Mouse (Mus musculus): ENCODE results near the gene Insl3. TPM values are rescaled to one million over a fixed set of nuclear protein-coding genes. Genes with fewer than 3 reads are reported as not detected.
A peak's percentile ranks its signal among the peaks of the same experiment; 100 is the strongest.
"Not testable (repeated sequence)": the region's sequence is repeated elsewhere in the genome, so short reads cannot be mapped to it uniquely, and the experiment has no call there.

Insl3 gene
- total RNA-seq, 2 experiments from 2014 or later = 2.3 to 2.4 TPM

GRCm38 (mm10) chr8:71709134-71709799 is 20.3 kb downstream of the Insl3 start:
- no peak for DNase-seq (ENCODE audit: low spot score in 2 of 2)

DNA sequence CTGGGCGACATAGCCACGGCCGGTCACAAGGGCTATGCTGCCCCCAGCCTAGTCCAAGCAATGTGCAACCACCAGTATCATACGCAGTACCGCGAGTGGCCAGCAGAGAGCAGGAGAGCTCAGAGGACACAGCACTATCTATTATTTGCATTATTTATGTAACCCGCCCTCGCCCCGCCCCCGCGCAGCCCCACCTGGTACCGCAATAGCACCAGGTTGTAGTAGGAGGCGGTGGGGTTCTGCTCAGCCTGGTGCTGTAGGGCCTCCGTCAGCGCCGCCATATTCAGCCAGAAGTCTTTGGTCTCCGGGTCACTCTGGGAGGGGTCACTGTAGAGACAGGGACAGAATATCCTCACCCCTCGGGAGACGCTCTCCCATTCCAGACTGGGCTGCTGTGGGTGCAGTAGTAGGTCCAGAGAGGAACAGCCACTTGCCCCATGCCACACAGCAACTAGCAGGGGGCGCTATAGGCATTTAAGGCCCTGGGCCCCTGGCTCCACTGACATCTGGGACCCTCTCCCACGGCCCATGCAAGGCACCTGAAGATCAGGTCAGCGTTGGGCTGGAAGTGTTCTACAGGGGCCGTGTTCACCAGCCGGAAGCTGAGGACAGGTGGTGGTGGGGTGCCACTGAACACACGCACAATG is 20.9 kb downstream of the Insl3 start:
- peak; percentile 90 to 92 for DNase-seq (ENCODE audit: low spot score in 2 of 2)

DNA sequence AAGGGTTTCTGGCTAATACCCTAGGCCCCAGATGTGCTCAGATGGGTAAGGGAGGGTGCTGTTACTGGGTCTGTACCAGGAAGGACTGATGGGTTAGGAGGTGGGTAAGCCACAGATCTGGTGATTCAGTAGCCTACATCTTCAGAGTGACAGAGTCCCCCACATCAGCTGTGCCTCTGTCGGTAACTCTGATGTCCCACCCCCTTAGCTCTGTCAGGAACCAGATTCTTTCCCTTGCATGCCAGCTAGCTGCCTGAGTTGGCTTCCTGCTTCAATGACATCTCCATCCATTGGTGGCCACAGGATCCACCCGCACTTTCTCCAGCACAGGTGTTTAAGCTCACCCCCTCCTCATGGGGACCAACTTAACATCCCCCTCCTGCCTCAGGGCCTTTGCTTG is 22.6 kb downstream of the Insl3 start:
- no peak for DNase-seq (ENCODE audit: low spot score in 2 of 2)

DNA sequence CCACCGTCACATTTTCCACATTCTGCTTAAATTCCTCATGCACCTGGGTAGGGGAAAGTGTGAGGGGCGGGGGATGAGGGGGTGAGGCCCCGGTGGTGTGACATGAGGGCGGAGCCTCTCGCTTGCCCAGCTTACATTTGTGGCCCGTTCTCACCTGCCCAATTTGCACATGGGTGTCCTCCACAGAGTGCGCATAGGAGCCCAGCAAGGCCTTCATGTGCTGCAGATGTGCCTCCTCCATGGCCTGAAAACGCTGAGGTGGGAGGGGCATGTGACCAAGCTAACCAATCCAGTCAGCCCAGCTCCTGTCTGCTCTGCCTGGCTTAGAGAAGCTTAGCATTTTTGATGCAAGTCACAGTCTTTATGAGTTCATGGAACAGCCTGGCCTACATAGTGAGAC is 26.5 kb downstream of the Insl3 start:
- DNase-seq (ENCODE audit: low spot score in 2 of 2) = no peak

GRCm38 (mm10) chr8:71716561-71717053 is 27.6 kb downstream of the Insl3 start:
- no peak for DNase-seq (ENCODE audit: low spot score in 2 of 2)

GRCm38 (mm10) chr8:71717096-71717495 is 28.1 kb downstream of the Insl3 start:
- DNase-seq (ENCODE audit: low spot score in 2 of 2) = no peak

GRCm38 (mm10) chr8:71718252-71718651 is 29.2 kb downstream of the Insl3 start:
- no peak for DNase-seq (ENCODE audit: low spot score in 2 of 2)

GRCm38 (mm10) chr8:71719218-71719617 is 30.2 kb downstream of the Insl3 start:
- DNase-seq (ENCODE audit: low spot score in 2 of 2) = peak; percentile 67 to 78

DNA sequence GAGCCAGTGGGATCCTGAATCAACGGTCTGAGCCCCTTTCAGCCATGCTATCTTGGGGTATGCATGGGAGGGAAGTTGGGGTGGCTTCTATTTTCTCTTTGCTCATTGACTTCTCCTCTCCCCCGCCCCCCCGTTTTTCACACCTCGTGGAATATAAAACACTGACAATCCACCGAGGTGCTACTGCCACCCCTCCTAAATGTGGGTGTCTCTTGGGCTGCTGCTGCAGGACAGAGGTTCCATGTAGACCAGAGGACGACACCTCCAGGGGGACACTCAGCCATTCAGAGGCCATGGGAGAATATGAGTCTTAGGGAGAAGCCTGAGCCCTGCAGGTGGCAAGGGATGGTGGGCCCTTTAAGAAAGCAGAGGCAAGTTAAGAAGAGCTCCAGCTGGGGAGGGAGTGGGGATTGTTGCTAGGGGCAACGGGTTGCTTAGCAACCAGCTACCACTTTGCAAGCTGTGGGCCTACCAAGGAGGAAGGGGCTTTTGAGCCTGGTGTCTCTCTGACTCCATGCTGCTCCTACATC is 31.0 kb downstream of the Insl3 start:
- DNase-seq (ENCODE audit: low spot score in 2 of 2) = peak; percentile 75 to 76

- DNase-seq (ENCODE audit: low spot score in 2 of 2) = no peak
Measured at GRCm38 (mm10) chr8:71723047-71723551, 34.1 kb downstream of the Insl3 start.

DNA sequence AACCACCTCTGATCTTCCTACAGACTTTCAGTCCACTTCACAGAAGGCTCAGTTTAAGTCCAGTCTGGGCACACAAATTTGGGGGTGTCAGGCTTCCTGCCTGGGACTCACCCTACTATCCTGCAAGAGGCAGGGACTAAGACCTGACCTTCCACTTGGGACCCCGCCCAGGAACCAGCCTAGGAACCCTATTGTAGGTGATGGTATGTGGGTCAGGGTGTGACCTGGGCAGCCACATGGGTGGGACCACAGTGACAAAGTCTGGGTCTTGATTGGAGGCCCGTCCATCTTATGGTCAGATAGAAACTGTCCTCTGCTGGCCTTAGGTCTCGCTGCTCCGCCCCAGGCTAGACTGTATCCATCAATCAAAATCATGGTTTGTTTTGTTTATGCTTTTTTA is 35.4 kb downstream of the Insl3 start:
- no peak for DNase-seq (ENCODE audit: low spot score in 2 of 2)

- peak; percentile 78 to 82 for DNase-seq (ENCODE audit: low spot score in 2 of 2)
Measured at GRCm38 (mm10) chr8:71725122-71725924, 36.3 kb downstream of the Insl3 start, which contains the start of gene Fcho1. Gene Fcho1 (minus strand): TSS chr8:71725716.

GRCm38 (mm10) chr8:71728240-71728785 is 39.3 kb downstream of the Insl3 start:
- peak in 1 of 2 experiments; percentile 56 for DNase-seq (ENCODE audit: low spot score in 2 of 2)

DNA sequence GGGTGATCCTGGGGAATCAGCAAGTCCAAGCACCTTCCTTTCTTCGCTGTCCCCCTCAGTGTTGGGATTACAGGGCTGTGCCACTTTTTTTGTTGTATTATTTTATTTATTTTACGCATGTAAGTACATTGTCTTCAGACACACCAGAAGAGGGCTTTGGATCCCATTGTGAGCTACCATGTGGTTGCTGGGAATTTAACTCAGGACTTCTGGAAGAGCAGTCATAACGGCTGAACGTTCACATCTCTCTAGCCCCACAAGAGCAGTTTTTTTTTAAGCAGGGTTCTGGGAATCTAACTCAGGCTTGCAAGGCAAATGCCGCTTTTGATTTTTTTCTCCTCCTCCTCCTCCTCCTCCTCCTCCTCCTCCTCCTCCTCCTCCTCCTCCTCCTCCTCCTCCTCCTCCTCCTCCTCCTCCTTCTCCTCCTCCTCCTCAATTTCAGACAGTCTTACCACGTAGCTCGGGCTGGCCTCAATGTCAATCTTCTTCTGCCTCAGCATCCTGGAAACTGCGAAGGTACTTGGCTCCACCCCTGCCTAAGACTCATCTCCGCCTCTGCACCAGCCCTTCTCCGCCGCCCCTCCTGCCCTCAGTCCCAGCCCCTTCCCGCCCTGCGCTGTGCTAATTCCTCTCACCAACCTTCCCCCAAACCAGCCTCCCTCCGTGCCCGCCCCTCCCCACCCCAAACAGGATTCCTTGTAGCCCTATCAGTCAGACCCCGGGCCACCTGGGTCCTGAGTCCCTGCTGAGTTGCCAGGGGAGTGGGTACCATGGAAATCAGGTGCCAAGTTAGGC is 40.0 kb downstream of the Insl3 start:
- DNase-seq (ENCODE audit: low spot score in 2 of 2) = peak in 1 of 2 experiments; percentile 18

GRCm38 (mm10) chr8:71731652-71732230 is 42.7 kb downstream of the Insl3 start:
- peak in 1 of 2 experiments; percentile 70 for DNase-seq (ENCODE audit: low spot score in 2 of 2)

GRCm38 (mm10) chr8:71738316-71738715 is 49.3 kb downstream of the Insl3 start:
- DNase-seq (ENCODE audit: low spot score in 2 of 2) = not testable (repeated sequence)

All from layer of hippocampus, postnatal 10 days (tissue).